ENCODE assay signal across 8 mouse cellular contexts in the genomic region with DNA sequence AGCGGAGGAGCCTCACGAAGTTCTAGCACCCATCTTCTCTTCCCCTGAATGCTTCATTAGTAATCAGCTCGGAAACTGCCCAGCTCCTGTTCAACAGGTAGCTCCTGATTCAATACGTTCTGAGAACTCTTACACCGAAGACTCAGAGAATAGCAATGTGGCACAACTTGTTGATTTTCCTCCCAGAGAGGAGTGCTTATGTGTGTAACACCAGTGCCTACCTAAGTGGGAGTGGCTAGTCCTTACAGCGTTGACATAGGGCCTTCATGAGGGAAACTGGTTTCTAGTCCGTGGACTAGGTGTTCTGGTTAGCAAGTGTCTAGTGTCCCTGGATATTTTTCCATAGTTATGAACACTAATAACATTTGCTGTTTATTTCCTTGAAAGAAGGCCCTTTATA.
DNase-seq lines count a peak whose midpoint lies in the region.

No protein-coding gene starts in this region.

- DNase-seq in cerebellum, adult 11-12 months, result peak; percentile 16
- no peak for DNase-seq in cerebellum, postnatal 4 days (ENCODE audit: low spot score in 2 of 2)
- peak; percentile 4 for DNase-seq in urinary bladder, postnatal 14 days (ENCODE audit: low spot score)
- no peak for DNase-seq in urinary bladder, adult 18-20 months (ENCODE audit: low spot score in 2 of 2)
- peak; percentile 38 to 67 for DNase-seq in kidney, postnatal 25 days
- DNase-seq in retina, postnatal 1 day, result peak; percentile 51
- no peak for DNase-seq in frontal cortex, postnatal 10 days (ENCODE audit: low spot score in 2 of 2)
- no peak for DNase-seq in right cerebral cortex, adult 2 months (ENCODE audit: low spot score in 2 of 2)

Comparison
In these comparisons a context has a peak if more than half of its experiments do, and no peak if none do; other contexts are left out.
1. DNase-seq: peak in cerebellum, adult 11-12 months (single experiment), urinary bladder, postnatal 14 days (single experiment), kidney, postnatal 25 days (2 of 2) and retina, postnatal 1 day (single experiment); none in cerebellum, postnatal 4 days (0 of 2), urinary bladder, adult 18-20 months (0 of 2), frontal cortex, postnatal 10 days (0 of 2) and right cerebral cortex, adult 2 months (0 of 2).